Mouse (Mus musculus) heart, postnatal 0 days (tissue): Measurements from ENCODE around the gene Plxna2.

Source experiments
- CTCF ChIP-seq: IDR thresholded peaks from 2 replicates; pipeline ENCODE4 v1.5.1; 2016; ENCODE audit warnings: antibody characterized with exemption, control low read depth, low read depth
- EP300 ChIP-seq: IDR thresholded peaks from 2 replicates; pipeline ENCODE4 v1.6.1; 2016; ENCODE audit warnings: antibody characterized with exemption, low read depth

DNA sequence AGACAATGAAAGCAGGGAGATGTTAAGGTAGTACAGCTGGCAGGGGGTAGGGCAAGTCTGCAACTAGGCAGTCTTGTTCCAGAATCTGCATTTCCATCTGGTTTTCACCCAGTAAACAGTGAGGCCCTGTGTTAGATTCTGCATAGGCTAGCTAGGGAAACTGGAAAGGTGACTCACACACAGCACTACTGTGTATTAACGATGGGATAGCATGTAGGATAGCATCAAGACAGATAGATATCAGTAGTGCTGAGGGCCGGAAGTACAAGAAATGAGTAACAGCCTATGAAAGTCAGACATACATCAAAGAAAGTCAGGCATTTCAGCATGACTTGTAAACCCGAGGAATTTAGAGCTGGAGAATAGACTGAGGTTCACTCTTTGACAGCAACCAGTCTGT, 65.1 kb downstream of the Plxna2 start:
- TF ChIP-seq CTCF: no peak
- TF ChIP-seq EP300: no peak
